Mouse (Mus musculus): ENCODE results near the gene Fam163a.
A peak's percentile ranks its signal among the peaks of the same experiment; 100 is the strongest.

Fam163a gene

GRCm38 (mm10) chr1:156077655-156078054 is 127.2 kb downstream of the Fam163a start:
- DNase-seq (ENCODE audit: low spot score): no peak

GRCm38 (mm10) chr1:156076474-156076873 is 128.4 kb downstream of the Fam163a start:
- no peak for DNase-seq (ENCODE audit: low spot score)

GRCm38 (mm10) chr1:156074575-156074974 is 130.3 kb downstream of the Fam163a start:
- DNase-seq (ENCODE audit: low spot score): no peak

GRCm38 (mm10) chr1:156073169-156073821 is 131.5 kb downstream of the Fam163a start:
- no peak for DNase-seq (ENCODE audit: low spot score)

- no peak for DNase-seq (ENCODE audit: low spot score)
Observed at GRCm38 (mm10) chr1:156070106-156070505, 134.7 kb downstream of the Fam163a start.

GRCm38 (mm10) chr1:156066133-156066532 is 138.7 kb downstream of the Fam163a start:
- DNase-seq (ENCODE audit: low spot score): no peak

GRCm38 (mm10) chr1:156062193-156062592 is 142.6 kb downstream of the Fam163a start:
- no peak for DNase-seq (ENCODE audit: low spot score)

- DNase-seq (ENCODE audit: low spot score): no peak
Observed at GRCm38 (mm10) chr1:156058207-156058606, 146.6 kb downstream of the Fam163a start.

GRCm38 (mm10) chr1:156046688-156047087 is 158.1 kb downstream of the Fam163a start:
- no peak for DNase-seq (ENCODE audit: low spot score)

GRCm38 (mm10) chr1:156044211-156044611 is 160.6 kb downstream of the Fam163a start:
- no peak for DNase-seq (ENCODE audit: low spot score)

GRCm38 (mm10) chr1:156043027-156043426 is 161.8 kb downstream of the Fam163a start:
- DNase-seq (ENCODE audit: low spot score): peak; percentile 27

- no peak for DNase-seq (ENCODE audit: low spot score)
Observed at GRCm38 (mm10) chr1:156042481-156042880, 162.3 kb downstream of the Fam163a start.

- no peak for DNase-seq (ENCODE audit: low spot score)
Observed at GRCm38 (mm10) chr1:156041451-156042241, 163.2 kb downstream of the Fam163a start.

GRCm38 (mm10) chr1:156040731-156041401 is 164.0 kb downstream of the Fam163a start:
- DNase-seq (ENCODE audit: low spot score): peak; percentile 86

GRCm38 (mm10) chr1:156039989-156040388 is 164.8 kb downstream of the Fam163a start:
- DNase-seq (ENCODE audit: low spot score): peak; percentile 17

GRCm38 (mm10) chr1:156037144-156037583 is 167.7 kb downstream of the Fam163a start:
- DNase-seq (ENCODE audit: low spot score): peak; percentile 49

GRCm38 (mm10) chr1:156035930-156036737 is 168.7 kb downstream of the Fam163a start, which contains the start of gene Tor1aip1:
TSS of gene Tor1aip1 (minus strand) at chr1:156036480.
- DNase-seq (ENCODE audit: low spot score): peak; percentile 91

GRCm38 (mm10) chr1:156035269-156035929 is 169.4 kb downstream of the Fam163a start, which contains the start of gene Tor1aip2:
TSS of gene Tor1aip2 (plus strand) at chr1:156035403.
- DNase-seq (ENCODE audit: low spot score): peak; percentile 86

- DNase-seq (ENCODE audit: low spot score): no peak
Observed at GRCm38 (mm10) chr1:156034661-156035060, 170.2 kb downstream of the Fam163a start.

GRCm38 (mm10) chr1:156033921-156034320 is 170.9 kb downstream of the Fam163a start:
- DNase-seq (ENCODE audit: low spot score): no peak

GRCm38 (mm10) chr1:156028340-156028975 is 176.4 kb downstream of the Fam163a start:
- DNase-seq (ENCODE audit: low spot score): no peak

Measured in spleen, adult 12 weeks (tissue).